Mouse (Mus musculus) hindbrain, embryonic 12.5 days (tissue): ENCODE data around the gene Hoxa6. TPM values are rescaled to one million over a fixed set of nuclear protein-coding genes. Genes with fewer than 3 reads are reported as not detected.

Experiments used
- ATAC-seq: fragments of 200-750 bp; cut with Nextera tagmentation; 2 replicates; pipeline ENCODE4 v1.8.0; 2017; ENCODE audit warnings: moderate TSS enrichment; ENCODE audit not compliant: low FRiP score
- H3K27ac ChIP-seq: fragments of 300-500 bp; sonication (generic); 2 replicates; pipeline ENCODE4 v1.5.1; 2016; ENCODE audit warnings: mild to moderate bottlenecking
- H3K27me3 ChIP-seq: fragments of 300-500 bp; sonication (generic); 2 replicates; pipeline ENCODE4 v1.6.1; 2016; ENCODE audit warnings: mild to moderate bottlenecking
- H3K36me3 ChIP-seq: fragments of 300-500 bp; sonication (generic); 2 replicates; pipeline ENCODE4 v1.6.1; 2016; ENCODE audit warnings: mild to moderate bottlenecking
- H3K4me1 ChIP-seq: fragments of 300-500 bp; sonication (generic); 2 replicates; pipeline ENCODE4 v1.6.1; 2016
- H3K4me2 ChIP-seq: fragments of 300-500 bp; sonication (generic); replicated peaks from 2 replicates; pipeline ENCODE4 v1.6.1; 2016; ENCODE audit warnings: mild to moderate bottlenecking
- H3K4me3 ChIP-seq: fragments of 300-500 bp; sonication (generic); 2 replicates; pipeline ENCODE4 v1.5.1; 2016; ENCODE audit warnings: mild to moderate bottlenecking
- H3K9ac ChIP-seq: fragments of 300-500 bp; sonication (generic); 2 replicates; pipeline ENCODE4 v1.6.1; 2016; ENCODE audit warnings: mild to moderate bottlenecking, moderate library complexity
- H3K9me3 ChIP-seq: fragments of 300-500 bp; sonication (generic); replicated peaks from 2 replicates; pipeline ENCODE4 v1.6.1; 2016; ENCODE audit warnings: mild to moderate bottlenecking
- WGBS: fragments of 180-500 bp; shearing (Covaris S2); methylation state at CpG from one replicate; pipeline ENCODE4 v1.1.7; 2016; 5-methylcytosine and 5-hydroxymethylcytosine counted together
- polyA plus RNA-seq: library from polyadenylated mRNA; unstranded; fragments of >200 nt; fragmentation: Nextera tagmentation; extraction: Ambion mirVana; gene quantifications from 2 replicates; pipeline ENCODE4 v1.2.1, GENCODE M21; 2016

Gene Hoxa6
- polyA plus RNA-seq, 1 experiment from 2014 or later: 18.7 TPM

GRCm38 (mm10) chr6:52205221-52205620 is 3.3 kb downstream of the Hoxa6 start:
- no peak for ATAC-seq
- H3K4me3 ChIP-seq: peak overlapping the region; percentile 47
- peak overlapping the region; percentile 56 for H3K9ac ChIP-seq
- H3K27me3 ChIP-seq: peaks cover 98% of the 10 kb centered on the region
- no peaks in the 10 kb centered on the region for H3K9me3 ChIP-seq
- 4% methylated on average over 14 of the region's 14 CpGs for WGBS
- H3K4me2 ChIP-seq: peak overlapping the region; percentile 46
- H3K4me1 ChIP-seq: peaks cover 14% of the 10 kb centered on the region
- peak overlapping the region; percentile 71 for H3K27ac ChIP-seq
- no peaks in the 10 kb centered on the region for H3K36me3 ChIP-seq

- peaks cover 98% of the 10 kb centered on the region for H3K27me3 ChIP-seq
- WGBS: under 1% methylated on average over 64 of the region's 65 CpGs
- H3K36me3 ChIP-seq: no peaks in the 10 kb centered on the region
Observed at GRCm38 (mm10) chr6:52204050-52204752, 4.3 kb downstream of the Hoxa6 start, which contains the start of gene Hoxa5. Gene Hoxa5, minus strand, starts transcription at chr6:52204587.

GRCm38 (mm10) chr6:52203371-52204049 is 5.0 kb downstream of the Hoxa6 start:
- Histone ChIP-seq H3K4me2 (peak overlapping the region; percentile 46), H3K27me3 (peaks cover 97% of the 10 kb centered on the region), H3K4me3 (peak overlapping the region; percentile 47), H3K9me3 (no peaks in the 10 kb centered on the region), H3K27ac (peak overlapping the region; percentile 80), H3K9ac (peak overlapping the region; percentile 65), H3K4me1 (peaks cover 10% of the 10 kb centered on the region), H3K36me3 (no peaks in the 10 kb centered on the region)
- ATAC-seq: peak; percentile 63
- under 1% methylated on average over 46 of the region's 46 CpGs for WGBS

More at GRCm38 (mm10) chr6:52204050-52204752, 4.3 kb downstream of the Hoxa6 start, which contains the start of gene Hoxa5:
- H3K4me3 ChIP-seq: peak within 1 kb of the TSS; percentile 47
- peak within 1 kb of the TSS; percentile 46 for H3K4me2 ChIP-seq
- H3K27ac ChIP-seq: peak within 1 kb of the TSS; percentile 80
- ATAC-seq: peak; percentile 20
- peaks cover 14% of the 10 kb centered on the region for H3K4me1 ChIP-seq
- H3K9me3 ChIP-seq: no peaks in the 10 kb centered on the region
- peak within 1 kb of the TSS; percentile 65 for H3K9ac ChIP-seq

- ATAC-seq: no peak
- H3K27me3 ChIP-seq: peaks cover 97% of the 10 kb centered on the region
- peak overlapping the region; percentile 47 for H3K4me3 ChIP-seq
- peak overlapping the region; percentile 46 for H3K4me2 ChIP-seq
- peak overlapping the region; percentile 65 for H3K9ac ChIP-seq
- WGBS: 1% methylated on average over 10 of the region's 10 CpGs
- H3K4me1 ChIP-seq: peaks cover 9% of the 10 kb centered on the region
- no peaks in the 10 kb centered on the region for H3K9me3 ChIP-seq
- H3K27ac ChIP-seq: peak overlapping the region; percentile 80
- no peaks in the 10 kb centered on the region for H3K36me3 ChIP-seq
Observed at GRCm38 (mm10) chr6:52203121-52203370, 5.5 kb downstream of the Hoxa6 start.

- Histone ChIP-seq H3K4me3 (peak overlapping the region; percentile 47), H3K27me3 (peaks cover 97% of the 10 kb centered on the region), H3K4me2 (peak overlapping the region; percentile 46), H3K9me3 (no peaks in the 10 kb centered on the region), H3K9ac (peak overlapping the region; percentile 65), H3K27ac (peak overlapping the region; percentile 80), H3K4me1 (peaks cover 9% of the 10 kb centered on the region), H3K36me3 (no peaks in the 10 kb centered on the region)
- no peak for ATAC-seq
- 2% methylated on average over 22 of the region's 22 CpGs for WGBS
Observed at GRCm38 (mm10) chr6:52202362-52203120, 6.0 kb downstream of the Hoxa6 start.

- Histone ChIP-seq H3K27me3 (peaks cover 97% of the 10 kb centered on the region), H3K9ac (peak overlapping the region; percentile 28; the same call in 1 of the 2 replicates), H3K4me1 (peaks cover 9% of the 10 kb centered on the region), H3K36me3 (no peaks in the 10 kb centered on the region), H3K4me3 (peak overlapping the region; percentile 25), H3K27ac (0 out of 2 replicates have a peak overlapping the region, but pooled peaks have one; percentile 75), H3K9me3 (no peaks in the 10 kb centered on the region), H3K4me2 (peak overlapping the region; percentile 34)
- 7% methylated on average over 1 of the region's 1 CpGs for WGBS
- no peak for ATAC-seq
Observed at GRCm38 (mm10) chr6:52201269-52201668, 7.3 kb downstream of the Hoxa6 start.

- Histone ChIP-seq H3K36me3 (no peaks in the 10 kb centered on the region), H3K27ac (peak overlapping the region; percentile 75; the same call in 1 of the 2 replicates)
Observed at GRCm38 (mm10) chr6:52200751-52201250, 7.7 kb downstream of the Hoxa6 start.

GRCm38 (mm10) chr6:52200073-52200750 is 8.3 kb downstream of the Hoxa6 start:
- Histone ChIP-seq H3K27ac (peak overlapping the region; percentile 75), H3K4me3 (peak overlapping the region; percentile 25), H3K4me1 (peaks cover 9% of the 10 kb centered on the region), H3K4me2 (peak overlapping the region; percentile 34), H3K36me3 (no peaks in the 10 kb centered on the region), H3K27me3 (peaks cover 96% of the 10 kb centered on the region), H3K9ac (peak overlapping the region; percentile 55), H3K9me3 (no peaks in the 10 kb centered on the region)
- no peak for ATAC-seq
- 1% methylated on average over 30 of the region's 30 CpGs for WGBS

More at GRCm38 (mm10) chr6:52200751-52201250, 7.7 kb downstream of the Hoxa6 start:
- Histone ChIP-seq H3K4me2 (peak overlapping the region; percentile 34), H3K9ac (peak overlapping the region; percentile 55; the same call in 1 of the 2 replicates), H3K4me3 (peak overlapping the region; percentile 25), H3K27me3 (peaks cover 97% of the 10 kb centered on the region), H3K9me3 (no peaks in the 10 kb centered on the region), H3K4me1 (peaks cover 9% of the 10 kb centered on the region)
- ATAC-seq: no peak
- WGBS: 10% methylated on average over 10 of the region's 10 CpGs

- H3K9ac ChIP-seq: no peak overlapping the region
- H3K9me3 ChIP-seq: no peaks in the 10 kb centered on the region
- H3K27ac ChIP-seq: peak overlapping the region; percentile 75
- no peak for ATAC-seq
- no peaks in the 10 kb centered on the region for H3K36me3 ChIP-seq
- peak overlapping the region; percentile 34 for H3K4me2 ChIP-seq
- WGBS: under 1% methylated on average over 10 of the region's 10 CpGs
- no peaks in the 10 kb centered on the region for H3K4me1 ChIP-seq
- peaks cover 96% of the 10 kb centered on the region for H3K27me3 ChIP-seq
- H3K4me3 ChIP-seq: peak overlapping the region; percentile 6; the same call in 1 of the 2 replicates
Observed at GRCm38 (mm10) chr6:52197271-52197670, 11.3 kb downstream of the Hoxa6 start.

GRCm38 (mm10) chr6:52196811-52197210 is 11.7 kb downstream of the Hoxa6 start:
- 4% methylated on average over 9 of the region's 9 CpGs for WGBS
- peaks cover 97% of the 10 kb centered on the region for H3K27me3 ChIP-seq
- H3K9ac ChIP-seq: no peak overlapping the region

GRCm38 (mm10) chr6:52194690-52195089 is 13.8 kb downstream of the Hoxa6 start:
- 4% methylated on average over 10 of the region's 10 CpGs for WGBS
- Histone ChIP-seq H3K9ac (no peak overlapping the region), H3K27me3 (peaks cover 97% of the 10 kb centered on the region), H3K4me1 (peaks cover 9% of the 10 kb centered on the region), H3K27ac (peak overlapping the region; percentile 87), H3K36me3 (no peaks in the 10 kb centered on the region), H3K9me3 (no peaks in the 10 kb centered on the region), H3K4me2 (peak overlapping the region; percentile 66), H3K4me3 (0 out of 2 replicates have a peak overlapping the region, but pooled peaks have one; percentile 16)
- peak; percentile 8; the same call in 1 of the 2 replicates for ATAC-seq

More at GRCm38 (mm10) chr6:52196811-52197210, 11.7 kb downstream of the Hoxa6 start:
- Histone ChIP-seq H3K36me3 (no peaks in the 10 kb centered on the region), H3K9me3 (no peaks in the 10 kb centered on the region), H3K4me1 (peaks cover 4% of the 10 kb centered on the region; the same call in 1 of the 2 replicates), H3K4me2 (peak overlapping the region; percentile 30), H3K27ac (peak overlapping the region; percentile 75), H3K4me3 (peak overlapping the region; percentile 3; the same call in 1 of the 2 replicates)
- ATAC-seq: no peak
